Mouse (Mus musculus) lung, postnatal 4 days (tissue): ENCODE measurements around the gene Eml4.

Experiments used
- DNase-seq, 2 experiments: peaks; one replicate each; pipeline ENCODE4 v3.0.0; 2021

Eml4 gene

DNA sequence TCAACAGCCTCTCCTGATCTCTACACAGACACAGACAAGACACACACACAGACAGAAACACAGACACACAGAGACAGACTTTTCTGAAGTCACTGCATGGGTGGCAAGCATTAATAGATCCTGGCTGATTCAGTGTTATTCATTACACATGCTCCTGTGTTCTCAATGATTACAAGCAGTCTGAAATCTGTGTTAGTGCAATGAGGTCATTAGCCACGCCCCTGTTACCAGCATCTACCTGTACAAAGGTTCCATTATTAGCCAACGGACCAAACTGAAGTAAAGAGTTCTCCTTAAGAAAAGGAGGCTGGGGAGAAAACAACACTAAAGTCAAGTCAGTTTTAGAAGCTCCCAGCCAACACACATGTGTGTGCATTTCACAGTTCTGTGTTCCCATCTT, 153.0 kb downstream of the Eml4 start:
- no peak for DNase-seq

DNA sequence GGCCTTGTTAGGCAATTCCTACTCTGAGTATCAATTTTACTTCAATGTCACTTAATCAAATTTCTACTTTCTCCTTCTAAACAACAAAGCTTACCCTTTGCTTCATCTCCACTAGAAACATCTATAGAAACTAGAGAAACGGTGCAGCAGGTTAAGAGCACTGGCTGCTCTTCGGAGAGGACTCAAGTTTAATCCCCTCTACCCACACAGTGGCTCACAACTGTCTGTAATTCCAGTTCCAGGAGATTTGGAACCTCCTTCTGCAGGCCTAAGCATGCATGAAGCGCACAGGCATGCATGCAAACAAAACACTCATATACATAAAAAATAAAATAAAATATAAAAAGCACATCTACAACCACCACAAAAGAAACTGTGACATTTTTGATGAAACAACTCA, 161.4 kb downstream of the Eml4 start:
- no peak for DNase-seq

DNA sequence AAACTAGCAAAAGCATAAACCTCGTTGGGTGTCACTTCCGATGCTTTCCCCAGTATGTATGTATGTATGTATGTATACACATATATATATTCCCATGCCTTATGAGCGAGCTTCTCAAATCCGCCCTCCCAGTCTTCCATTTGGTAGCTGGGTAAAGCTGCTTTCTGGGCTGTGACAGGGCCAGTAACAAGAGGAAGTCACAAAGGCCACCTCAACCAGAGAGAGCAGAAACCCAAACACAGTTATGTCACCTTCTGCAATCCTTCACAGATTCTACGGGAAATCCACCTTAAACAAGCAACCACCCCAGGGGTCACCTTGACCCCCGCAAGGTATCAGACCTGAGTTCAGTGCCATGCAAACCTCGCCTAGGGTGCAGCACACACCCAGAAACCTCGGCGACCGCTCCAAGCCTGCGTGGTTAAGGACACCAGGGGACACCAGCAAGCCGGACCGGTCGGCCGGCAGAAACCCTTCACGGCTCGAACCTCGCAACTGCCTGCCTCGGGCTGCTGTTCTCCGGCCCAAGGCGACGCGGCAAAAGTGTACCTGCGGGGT, 163.0 kb downstream of the Eml4 start:
- DNase-seq, result no peak

DNA sequence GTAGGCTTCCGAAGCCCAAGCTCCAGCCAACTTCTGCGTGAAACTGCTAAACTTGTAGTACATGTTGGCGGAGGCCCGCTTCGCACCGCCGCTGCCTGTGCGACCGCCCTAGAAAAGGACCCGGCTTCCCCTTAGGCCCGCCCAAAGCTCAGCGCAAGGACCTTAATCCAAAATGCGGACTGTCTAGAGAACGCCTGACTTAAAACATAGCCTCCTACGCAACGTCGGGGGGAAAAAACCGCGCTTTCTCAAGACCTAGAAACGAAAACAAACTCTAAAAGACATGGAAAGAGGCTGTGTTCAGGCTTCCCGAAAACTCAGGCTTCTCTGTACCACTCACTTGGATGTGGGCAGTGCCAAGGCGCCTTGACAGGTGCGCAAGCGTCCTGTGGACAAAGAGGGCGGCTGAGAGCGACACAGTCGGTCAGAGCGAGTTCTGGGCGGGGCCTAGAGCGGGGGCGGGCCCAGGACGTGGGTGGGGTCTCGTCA, 163.5 kb downstream of the Eml4 start:
- DNase-seq, result peak; percentile 93

DNA sequence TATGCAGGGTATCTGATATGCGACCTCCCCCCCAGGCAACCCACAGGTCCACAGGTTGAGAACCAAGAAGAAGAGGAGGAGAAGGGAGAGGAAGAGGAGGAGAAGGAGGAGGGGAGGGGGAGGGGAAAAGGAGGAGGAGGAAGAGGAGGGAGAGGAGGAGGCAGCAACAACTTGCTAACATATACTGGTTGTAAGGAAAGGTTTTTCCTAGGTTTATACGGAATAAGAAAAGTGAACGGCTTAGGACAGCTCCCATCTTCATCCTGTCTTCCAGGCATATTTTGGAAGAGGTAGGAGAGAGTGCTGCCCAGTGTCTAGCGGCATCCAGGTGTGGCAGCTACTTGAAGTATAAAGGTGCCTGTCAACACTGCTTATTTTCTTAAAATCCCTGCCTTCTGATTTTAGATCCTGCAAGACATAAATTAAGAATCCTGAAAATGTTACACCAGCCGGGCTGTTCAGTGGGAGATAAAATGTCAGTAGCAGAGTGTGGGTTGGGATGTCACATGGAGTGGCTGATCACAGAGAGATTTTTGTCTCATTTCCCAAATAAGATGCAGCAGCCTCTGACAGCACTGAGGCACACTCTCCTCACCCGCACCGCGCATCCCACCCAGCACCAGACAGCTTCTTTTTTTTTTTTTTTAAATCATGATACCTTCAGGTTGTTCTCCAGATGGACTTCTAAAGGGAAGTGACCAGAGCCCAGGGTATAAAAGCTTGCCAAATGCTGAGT, 166.7 kb downstream of the Eml4 start, which contains the start of gene Cox7a2l:
TSS of gene Cox7a2l (minus strand) at position 51 of the 736 bp plus-strand sequence.
- DNase-seq, result no peak

DNA sequence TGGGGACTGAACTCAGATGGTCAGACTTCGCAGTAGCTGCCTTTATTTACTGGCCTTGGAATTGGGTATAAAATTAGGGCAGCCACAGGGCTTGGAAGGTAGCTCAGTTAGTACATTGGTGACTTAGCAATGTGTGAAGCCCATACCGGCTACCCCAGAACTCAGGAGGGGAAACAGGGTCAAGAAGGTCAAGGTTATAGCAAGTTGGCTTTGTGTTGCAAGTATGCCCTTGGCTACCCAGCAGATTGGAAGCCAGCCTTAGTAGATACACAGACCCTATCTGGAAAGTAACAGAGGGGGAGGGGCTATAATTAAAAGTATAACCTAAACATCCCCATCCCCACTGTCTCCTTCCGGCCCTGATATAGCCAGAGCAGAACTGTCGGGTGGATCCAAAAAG, 171.2 kb downstream of the Eml4 start:
- DNase-seq, result no peak

DNA sequence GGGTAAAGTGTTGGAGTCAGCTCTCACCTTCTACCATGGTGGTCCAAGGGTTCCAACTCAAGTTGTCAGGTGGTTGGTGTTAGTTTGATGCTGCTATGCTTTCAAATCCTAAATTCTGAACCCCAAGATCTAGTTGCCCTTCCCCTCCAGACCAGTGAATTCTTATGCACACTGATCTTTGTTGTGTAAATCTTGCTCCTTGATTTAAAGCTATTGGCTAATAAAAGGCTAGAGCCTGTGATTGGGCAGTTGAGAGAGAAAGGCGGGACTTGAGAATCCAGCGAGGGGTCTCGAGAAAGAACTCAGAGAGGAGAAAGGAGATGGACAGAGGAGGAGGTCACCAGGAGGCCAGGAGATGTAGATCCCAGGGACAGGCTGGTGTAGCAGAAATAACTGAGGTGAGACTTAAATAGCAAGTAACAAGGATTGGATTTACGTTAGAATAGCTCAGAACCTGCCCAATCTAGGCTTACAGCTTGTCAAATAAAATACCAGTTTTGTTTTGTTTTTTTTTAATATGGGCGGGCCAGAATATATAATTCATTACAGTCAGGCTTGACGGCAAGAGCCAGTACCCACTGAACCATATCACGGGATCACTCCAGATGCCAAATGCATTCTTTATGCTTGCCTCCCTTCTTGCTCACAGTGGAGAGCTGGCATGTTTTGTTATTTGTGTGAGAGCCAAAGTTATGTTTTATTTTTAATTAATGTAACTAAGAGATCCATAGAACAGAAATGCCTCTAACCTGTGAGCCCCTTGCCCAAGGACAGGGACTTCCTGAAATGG, 172.1 kb downstream of the Eml4 start:
- no peak for DNase-seq

DNA sequence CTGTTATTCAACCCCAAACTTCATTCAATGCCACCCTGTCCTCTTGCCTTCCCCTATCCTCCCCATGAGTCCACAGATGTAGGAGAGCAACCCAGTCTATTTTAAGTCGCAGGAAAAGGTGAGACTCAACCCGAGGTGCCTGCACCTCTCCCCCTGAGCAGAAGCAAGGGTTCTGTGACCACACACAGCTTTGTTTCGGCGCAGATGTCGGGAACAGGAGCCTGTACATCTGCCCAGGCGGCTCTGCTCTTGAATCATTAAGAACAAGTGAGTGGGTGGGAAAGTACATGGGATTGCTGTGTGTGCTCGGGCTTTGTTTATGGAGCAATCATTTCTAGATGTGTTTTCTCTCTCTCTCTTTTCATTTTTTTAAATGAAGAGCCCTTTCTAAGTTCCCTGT, 174.0 kb downstream of the Eml4 start:
- DNase-seq, result no peak

DNA sequence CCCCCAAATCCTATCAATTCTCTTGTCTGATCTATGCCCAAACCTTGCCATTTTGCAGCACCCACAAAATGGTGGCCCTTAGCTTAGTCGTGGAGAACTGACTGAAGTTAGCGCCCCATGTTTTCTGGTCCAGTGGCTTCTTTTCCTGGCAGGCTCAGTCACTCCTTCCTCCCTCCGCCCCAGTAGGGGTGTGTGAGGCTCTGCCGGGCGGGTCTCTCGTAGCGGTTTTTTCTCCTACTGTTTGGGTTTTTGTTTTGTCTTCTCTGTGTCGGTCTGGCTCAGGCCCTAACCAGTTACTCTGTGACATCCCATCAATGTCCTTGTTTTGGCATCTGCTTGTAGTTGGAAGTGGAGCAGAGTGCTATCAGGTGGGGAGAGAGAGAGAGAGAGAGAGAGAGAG, 174.9 kb downstream of the Eml4 start:
- no peak for DNase-seq

DNA sequence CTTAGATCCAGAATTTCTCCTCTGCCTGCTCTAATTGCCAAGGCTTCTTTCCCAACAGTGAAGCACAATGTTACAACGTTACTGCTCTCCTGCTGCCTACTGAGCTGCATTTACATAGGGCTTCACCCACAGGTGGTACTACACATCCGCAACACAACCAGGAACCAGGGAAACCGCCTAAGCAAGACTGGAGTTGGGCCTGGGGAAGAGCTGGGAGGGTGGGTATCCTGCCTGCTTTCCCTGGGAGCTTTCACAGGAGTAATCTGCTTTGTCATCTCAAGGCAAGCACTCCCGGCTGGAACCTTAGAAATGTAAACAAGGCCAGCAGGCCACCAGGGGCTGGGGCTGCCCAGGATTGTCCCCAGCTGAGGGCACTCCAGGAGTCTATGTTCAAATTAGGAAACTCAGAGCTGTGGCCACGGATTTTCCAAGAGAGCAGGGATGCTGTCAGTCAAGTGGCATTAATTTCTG, 175.4 kb downstream of the Eml4 start:
- DNase-seq, result peak; percentile 22 to 45

DNA sequence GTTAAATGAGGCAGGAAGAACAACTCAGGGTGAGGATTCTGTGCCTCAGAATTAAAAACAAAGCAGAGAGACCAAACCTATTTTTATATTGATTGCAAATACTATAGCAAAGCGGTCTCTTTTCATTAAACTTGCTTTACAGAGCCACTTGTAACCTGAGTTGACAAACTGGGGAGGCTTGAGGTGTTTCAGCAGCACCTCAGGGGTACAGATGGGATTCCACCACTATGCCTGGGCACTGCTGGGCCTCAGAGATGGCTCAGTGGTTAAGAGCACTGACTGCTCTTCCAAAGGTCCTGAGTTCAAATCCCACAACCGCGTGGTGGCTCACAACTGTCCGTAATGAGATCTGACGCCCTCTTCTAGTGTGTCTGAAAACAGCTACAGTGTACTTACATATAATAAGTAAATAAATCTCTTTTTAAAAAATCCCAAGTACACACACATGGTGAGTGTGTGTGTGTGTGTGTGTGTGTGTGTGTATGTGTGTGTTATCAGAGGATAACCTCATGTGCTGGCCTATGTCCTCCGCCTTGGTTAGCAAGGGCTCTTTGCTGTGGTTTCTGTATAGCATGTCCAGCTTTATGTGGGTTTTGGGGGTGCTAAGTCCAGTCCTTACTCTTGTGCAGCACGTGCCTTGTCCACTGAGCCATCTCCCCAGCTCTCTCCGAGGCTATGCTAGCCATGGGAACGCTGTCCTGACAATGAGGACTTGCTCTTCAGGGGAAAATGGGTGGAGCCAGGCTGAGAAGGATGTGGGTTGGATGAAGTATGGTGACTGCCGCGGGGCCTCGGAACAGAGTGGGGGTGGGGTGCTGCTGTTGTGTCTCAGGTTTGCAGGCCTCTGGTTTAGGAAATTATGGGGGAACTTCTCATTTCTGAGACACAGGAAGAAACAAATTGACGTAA, 176.1 kb downstream of the Eml4 start:
- peak; percentile 71 to 74 for DNase-seq

DNA sequence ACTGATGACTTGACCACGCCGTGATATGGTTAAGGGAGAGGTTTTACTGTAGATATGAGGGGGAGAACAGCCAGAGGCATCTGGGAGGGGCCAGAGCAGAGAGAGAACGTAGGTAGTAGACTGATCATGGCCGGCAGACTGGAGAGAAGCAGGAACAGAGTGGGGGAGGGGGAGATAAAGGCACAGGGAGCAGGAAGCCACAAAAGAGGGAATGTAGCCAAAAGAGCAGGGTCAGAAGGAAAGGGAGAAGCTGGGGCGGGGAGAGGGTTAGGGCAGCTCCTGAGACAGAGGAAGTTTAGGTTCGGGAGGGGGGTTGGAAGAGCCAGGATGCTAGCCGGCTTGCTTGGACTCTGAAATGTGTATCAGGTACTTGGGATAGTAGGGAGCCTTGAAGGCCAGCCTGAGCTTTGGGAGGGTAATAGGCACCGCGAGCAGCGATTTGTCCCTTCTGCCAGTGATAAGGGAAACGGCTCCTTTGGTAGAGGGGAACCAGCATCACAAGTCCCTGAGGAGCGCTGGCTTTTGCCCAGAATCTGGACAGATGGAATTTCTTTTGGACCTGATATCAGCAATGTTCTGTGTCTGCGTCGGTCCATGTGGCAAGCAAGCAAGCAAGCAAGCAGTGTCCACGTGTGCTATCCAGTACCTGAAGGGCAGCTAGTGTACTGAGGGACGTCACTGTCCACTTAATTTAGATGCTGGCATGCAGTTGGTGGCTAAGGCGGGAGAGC, 177.1 kb downstream of the Eml4 start:
- DNase-seq, result peak; percentile 47 to 55
